28 mouse cellular contexts compared by ENCODE assay signal in the genomic region with DNA sequence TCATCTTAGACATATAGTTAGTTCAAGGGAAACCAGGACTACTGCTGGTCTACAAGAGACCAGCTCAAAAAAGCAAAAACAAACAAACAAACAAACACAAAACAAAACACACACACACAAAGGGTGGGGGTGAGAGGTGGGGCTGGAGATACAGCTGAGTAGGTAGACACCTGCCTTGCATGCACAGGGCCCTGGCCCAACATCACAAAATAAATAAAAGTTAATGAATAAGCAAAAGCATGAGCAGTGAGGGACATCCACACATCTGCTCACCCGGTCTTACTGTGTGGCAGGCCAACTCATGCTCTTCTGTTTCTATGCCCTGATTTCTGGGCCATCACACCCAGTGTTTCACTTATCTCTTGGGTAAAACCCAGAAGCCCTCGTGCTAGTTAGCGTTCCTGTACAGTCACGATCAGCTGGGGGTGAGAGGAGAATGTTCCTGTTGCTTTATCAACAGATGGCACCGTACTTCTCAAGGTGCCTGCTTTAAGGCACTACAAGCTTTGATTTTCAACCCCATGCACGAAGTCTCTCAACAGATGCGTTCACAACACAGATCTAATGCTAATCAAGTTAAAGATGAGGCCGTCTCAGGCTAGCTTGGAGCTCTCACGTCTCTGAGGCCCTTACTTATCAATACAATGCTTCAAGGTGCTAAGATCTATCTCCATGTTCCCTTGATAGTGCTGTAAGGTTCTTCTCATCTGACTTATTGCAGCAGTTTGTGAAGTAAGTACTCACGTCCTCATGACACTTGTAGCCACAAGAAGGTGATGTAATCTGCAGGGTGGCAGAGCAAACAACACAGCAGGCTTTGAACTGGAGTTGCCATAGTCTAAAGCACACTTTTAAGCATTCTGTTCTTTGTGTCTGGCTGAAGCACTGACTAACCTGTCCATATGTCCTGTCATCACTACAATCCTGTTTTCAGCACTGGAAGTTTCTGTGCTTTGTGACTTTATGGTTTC. TPM values are rescaled to one million over a fixed set of nuclear protein-coding genes. Genes with fewer than 3 reads are reported as not detected.
A peak's percentile ranks its signal among the peaks of the same experiment; 100 is the strongest.
DNase-seq lines count a peak whose midpoint lies in the region; ATAC-seq and TF ChIP-seq lines count a peak whose summit lies in the region.
"Had no signal": no experiment of that assay in that cellular context is flagged by ENCODE, and none has a peak within 500 bp of the region (broad histone marks: within the 10 kb centered on the region; RNA-seq: fewer than 3 reads in every experiment).

No protein-coding gene starts in this region.

- TF ChIP-seq CTCF in liver, adult 2 months (IDR thresholded peaks at IDR 0.05; ENCODE audit: low read depth, low read length): no peak
- no peak for TF ChIP-seq CTCF in lung, adult 2 months (IDR thresholded peaks at IDR 0.05; ENCODE audit: insufficient read depth, low read length)
- no peak for TF ChIP-seq CTCF in intestine, postnatal 0 days (IDR thresholded peaks at IDR 0.05; ENCODE audit: low read depth)

- H3K9ac ChIP-seq in liver, adult 2 months (ENCODE audit: low read depth, low read length): no peak overlapping the region
- no peak overlapping the region for H3K9ac ChIP-seq in liver, embryonic 12.5 days
- H3K9ac ChIP-seq in intestine, postnatal 0 days (ENCODE audit: low read depth, low read length): no peak overlapping the region
- no peak overlapping the region for H3K9ac ChIP-seq in stomach, embryonic 16.5 days (ENCODE audit: low read length)
- H3K9ac ChIP-seq in forebrain, embryonic 11.5 days (ENCODE audit: low read length): no peak overlapping the region
- H3K9ac ChIP-seq: embryonic facial prominence, embryonic 13.5 days; liver, embryonic 13.5 days; midbrain, embryonic 12.5 days had no signal

- H3K4me1 ChIP-seq in liver, adult 2 months (ENCODE audit: control insufficient read depth, insufficient read depth, low read length): no peaks in the 10 kb centered on the region
- H3K4me1 ChIP-seq in liver, embryonic 12.5 days: 0 out of 2 replicates have a peak, but pooled peaks cover 4% of the 10 kb centered on the region
- H3K4me1 ChIP-seq in lung, adult 2 months (ENCODE audit: control insufficient read depth, insufficient read depth, low read length): peaks cover 2% of the 10 kb centered on the region
- H3K4me1 ChIP-seq in intestine, postnatal 0 days (replicated peaks; ENCODE audit: control insufficient read depth, insufficient read depth, low read length): 0 out of 2 replicates have a peak, but pooled peaks cover 4% of the 10 kb centered on the region
- peaks cover 13% of the 10 kb centered on the region; the same call in 1 of the 2 replicates for H3K4me1 ChIP-seq in stomach, embryonic 16.5 days (ENCODE audit: control insufficient read depth, insufficient read depth, low read length)
- peaks cover 12% of the 10 kb centered on the region for H3K4me1 ChIP-seq in forebrain, embryonic 11.5 days (replicated peaks; ENCODE audit: control insufficient read depth, insufficient read depth, low read length)
- H3K4me1 ChIP-seq: limb, embryonic 10.5 days had no signal

- no peak overlapping the region for H3K27ac ChIP-seq in liver, adult 2 months (replicated peaks; ENCODE audit: insufficient read depth, low read depth, low read length)
- H3K27ac ChIP-seq in liver, embryonic 12.5 days: no peak overlapping the region
- peak overlapping the region; percentile 41 for H3K27ac ChIP-seq in intestine, postnatal 0 days (ENCODE audit: low read depth, low read length)
- peak overlapping the region; percentile 36 for H3K27ac ChIP-seq in stomach, embryonic 16.5 days (ENCODE audit: low read length)
- no peak overlapping the region for H3K27ac ChIP-seq in forebrain, embryonic 11.5 days (ENCODE audit: low read depth, low read length)
- H3K27ac ChIP-seq: embryonic facial prominence, embryonic 13.5 days; hindbrain, embryonic 10.5 days; layer of hippocampus, adult 2 months; limb, embryonic 10.5 days; liver, embryonic 13.5 days; midbrain, embryonic 12.5 days had no signal

- DNase-seq in liver, adult 2 months (ENCODE audit: extremely low read depth, low read depth, low spot score): peak; percentile 33
- peak; percentile 67 for DNase-seq in lung, postnatal 36 days
- no peak for DNase-seq in lung, adult 2 months
- DNase-seq in thymus, postnatal 14 days: no peak
- DNase-seq in forebrain, embryonic 11.5 days (ENCODE audit: low spot score): no peak
- DNase-seq: adrenal gland, adult 2 months; cerebellum, adult 11-12 months; cerebellum, postnatal 14 days; gastrocnemius, postnatal 10 days; kidney, adult 18-20 months; kidney, postnatal 10 days; liver, embryonic 13.5 days; right cerebral cortex, postnatal 14 days; spleen, adult 18-20 months; thymus, postnatal 36 days had no signal

- no peaks in the 10 kb centered on the region for H3K79me2 ChIP-seq in liver, adult 2 months (ENCODE audit: control insufficient read depth, insufficient read depth, low read length)

- no peak for TF ChIP-seq POLR2A in liver, adult 2 months (IDR thresholded peaks at IDR 0.05; ENCODE audit: extremely low read depth, insufficient read depth, low read length)
- TF ChIP-seq POLR2A in lung, adult 2 months (IDR thresholded peaks at IDR 0.05; ENCODE audit: borderline replicate concordance, extremely low read depth, low read depth, low read length): no peak

- WGBS in liver, adult 2 months: 52% methylated on average over 10 of the region's 10 CpGs
- WGBS in liver, embryonic 12.5 days (ENCODE audit: insufficient replicate concordance): 56% methylated on average over 10 of the region's 10 CpGs
- WGBS in lung, adult 2 months: 70% methylated on average over 10 of the region's 10 CpGs
- WGBS in intestine, postnatal 0 days: 41% methylated on average over 10 of the region's 10 CpGs
- 68% methylated on average over 10 of the region's 10 CpGs for WGBS in stomach, embryonic 16.5 days
- 91% methylated on average over 10 of the region's 10 CpGs for WGBS in forebrain, embryonic 11.5 days

- no peaks in the 10 kb centered on the region for H3K27me3 ChIP-seq in liver, adult 2 months (ENCODE audit: control insufficient read depth, insufficient read depth, low read length)
- H3K27me3 ChIP-seq in liver, embryonic 12.5 days (replicated peaks): no peaks in the 10 kb centered on the region
- H3K27me3 ChIP-seq in intestine, postnatal 0 days (replicated peaks; ENCODE audit: control insufficient read depth, insufficient read depth, low read length): no peaks in the 10 kb centered on the region
- H3K27me3 ChIP-seq in stomach, embryonic 16.5 days (ENCODE audit: control insufficient read depth, insufficient read depth, low read length): no peaks in the 10 kb centered on the region
- no peaks in the 10 kb centered on the region for H3K27me3 ChIP-seq in forebrain, embryonic 11.5 days (ENCODE audit: control insufficient read depth, insufficient read depth, low read length)
- H3K27me3 ChIP-seq: embryonic facial prominence, embryonic 13.5 days; liver, embryonic 13.5 days; midbrain, embryonic 12.5 days; Patski had no signal

- no peak overlapping the region for H3K4me3 ChIP-seq in liver, adult 2 months (ENCODE audit: insufficient read depth, low read depth, low read length)
- H3K4me3 ChIP-seq in liver, embryonic 12.5 days: no peak overlapping the region
- no peak overlapping the region for H3K4me3 ChIP-seq in lung, adult 2 months (replicated peaks; ENCODE audit: extremely low read depth, low read depth, low read length)
- H3K4me3 ChIP-seq in intestine, postnatal 0 days (ENCODE audit: low read depth, low read length): no peak overlapping the region
- no peak overlapping the region for H3K4me3 ChIP-seq in stomach, embryonic 16.5 days (replicated peaks; ENCODE audit: low read length)
- no peak overlapping the region for H3K4me3 ChIP-seq in forebrain, embryonic 11.5 days (ENCODE audit: low read depth, low read length)
- H3K4me3 ChIP-seq: embryonic facial prominence, embryonic 13.5 days; erythroblast, embryonic 14.5 days; hindbrain, embryonic 10.5 days; layer of hippocampus, adult 2 months; limb, embryonic 10.5 days; liver, embryonic 13.5 days; midbrain, embryonic 12.5 days had no signal

- H3K36me3 ChIP-seq in liver, adult 2 months (ENCODE audit: control insufficient read depth, insufficient read depth, low read length): no peaks in the 10 kb centered on the region
- H3K36me3 ChIP-seq in liver, embryonic 12.5 days: no peaks in the 10 kb centered on the region
- H3K36me3 ChIP-seq in intestine, postnatal 0 days (ENCODE audit: control insufficient read depth, insufficient read depth): no peaks in the 10 kb centered on the region
- no peaks in the 10 kb centered on the region for H3K36me3 ChIP-seq in stomach, embryonic 16.5 days (ENCODE audit: control insufficient read depth, insufficient read depth, low read length)
- H3K36me3 ChIP-seq in forebrain, embryonic 11.5 days (ENCODE audit: control insufficient read depth, insufficient read depth, low read length): no peaks in the 10 kb centered on the region
- H3K36me3 ChIP-seq: liver, embryonic 13.5 days; midbrain, embryonic 12.5 days had no signal

- ATAC-seq in liver, embryonic 12.5 days: no peak; the same call in 1 of the 2 replicates
- no peak for ATAC-seq in intestine, postnatal 0 days
- no peak for ATAC-seq in stomach, embryonic 16.5 days (ENCODE audit: insufficient read depth, low FRiP score)
- no peak for ATAC-seq in forebrain, embryonic 11.5 days (replicated peaks; ENCODE audit: low FRiP score)
- ATAC-seq: forebrain, embryonic 14.5 days; hindbrain, embryonic 16.5 days; Patski had no signal

- H3K4me2 ChIP-seq in liver, embryonic 12.5 days: no peak overlapping the region
- no peak overlapping the region for H3K4me2 ChIP-seq in intestine, postnatal 0 days (replicated peaks; ENCODE audit: low read depth)
- no peak overlapping the region for H3K4me2 ChIP-seq in stomach, embryonic 16.5 days (ENCODE audit: low read depth, low read length)
- no peak overlapping the region for H3K4me2 ChIP-seq in forebrain, embryonic 11.5 days (ENCODE audit: low read depth, low read length, severe bottlenecking)
- H3K4me2 ChIP-seq: embryonic facial prominence, embryonic 13.5 days; heart, embryonic 11.5 days; liver, embryonic 13.5 days; midbrain, embryonic 12.5 days had no signal

- no peaks in the 10 kb centered on the region for H3K9me3 ChIP-seq in liver, embryonic 12.5 days (replicated peaks)
- no peaks in the 10 kb centered on the region for H3K9me3 ChIP-seq in intestine, postnatal 0 days (ENCODE audit: control insufficient read depth)
- no peaks in the 10 kb centered on the region for H3K9me3 ChIP-seq in stomach, embryonic 16.5 days (replicated peaks; ENCODE audit: control insufficient read depth, low read length)
- no peaks in the 10 kb centered on the region for H3K9me3 ChIP-seq in forebrain, embryonic 11.5 days (ENCODE audit: control insufficient read depth, low read length)
- H3K9me3 ChIP-seq: embryonic facial prominence, embryonic 13.5 days; hindbrain, embryonic 10.5 days; limb, embryonic 10.5 days; liver, embryonic 13.5 days; midbrain, embryonic 12.5 days had no signal

RNA-seq across cellular contexts. Expression of gene Arfgap2, which starts 56.1 kb away (rescaled TPM):
- total RNA-seq in liver, adult 2 months (2014; rRNA removed): 74.2 and 83.2 TPM in 2 replicates
- polyA plus RNA-seq in liver, adult 2 months (2012; rRNA removed): 62.9 and 69.1 TPM in 2 replicates
- 80.0 and 82.2 TPM in 2 replicates for polyA plus RNA-seq in liver, embryonic 12.5 days (2016; fragmentation: Nextera tagmentation; extraction: Ambion mirVana)
- polyA plus RNA-seq in lung, adult 2 months (2012; rRNA removed): 29.1 and 44.4 TPM in 2 replicates
- polyA plus RNA-seq in intestine, postnatal 0 days (2015; fragmentation: Nextera tagmentation; extraction: Ambion mirVana): 37.6 and 39.0 TPM in 2 replicates
- polyA plus RNA-seq in stomach, embryonic 16.5 days (2015; fragmentation: Nextera tagmentation; extraction: Ambion mirVana): 82.0 and 82.3 TPM in 2 replicates
- polyA plus RNA-seq in forebrain, embryonic 11.5 days (2014; fragmentation: Nextera tagmentation; extraction: Ambion mirVana): 84.0 and 89.1 TPM in 2 replicates

Comparison
In these comparisons a context has a peak if more than half of its experiments do, and no peak if none do; other contexts are left out.
1. DNase-seq: peak in liver, adult 2 months (single experiment) and lung, postnatal 36 days (single experiment); none in lung, adult 2 months (single experiment), thymus, postnatal 14 days (single experiment) and forebrain, embryonic 11.5 days (single experiment).
2. H3K27ac ChIP-seq: peak in intestine, postnatal 0 days (single experiment) and stomach, embryonic 16.5 days (single experiment); none in liver, adult 2 months (single experiment), liver, embryonic 12.5 days (single experiment) and forebrain, embryonic 11.5 days (single experiment).